Mouse (Mus musculus) ovary, postnatal 14 days (tissue): ENCODE measurements at regions not wholly inside any gene's neighbourhood (a gene's known extent, or its start where the extent isn't known, plus 50 kb on each side); places are given as distances from the start of the nearest gene placed in this dataset.
"Not testable (repeated sequence)": the region's sequence is repeated elsewhere in the genome, so short reads cannot be mapped to it uniquely, and the experiment has no call there.

ENCODE experiments used
- DNase-seq: peaks from one replicate; pipeline ENCODE4 v3.0.0; 2022; ENCODE audit warnings: low spot score

DNA sequence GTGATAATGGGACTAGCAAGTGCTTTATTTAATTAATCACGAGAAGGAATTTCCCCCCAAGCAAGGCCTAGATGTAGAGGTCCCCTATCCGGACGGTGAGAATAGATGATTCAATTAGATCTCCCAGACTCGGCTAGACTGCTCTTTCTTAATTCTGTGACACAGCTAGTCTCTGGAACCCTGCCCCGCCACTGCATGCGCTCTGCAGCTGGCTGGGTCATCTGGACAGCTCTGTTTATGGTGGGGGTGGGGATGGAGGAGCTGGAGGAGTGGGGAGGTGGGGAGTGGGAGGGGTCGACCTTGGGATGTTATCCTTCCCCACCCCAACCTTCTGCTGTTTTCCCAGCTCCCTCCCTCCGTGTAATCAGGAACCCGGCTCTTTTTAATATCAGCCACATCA, 147.5 kb upstream of the Sfswap start:
- DNase-seq, result no peak

DNA sequence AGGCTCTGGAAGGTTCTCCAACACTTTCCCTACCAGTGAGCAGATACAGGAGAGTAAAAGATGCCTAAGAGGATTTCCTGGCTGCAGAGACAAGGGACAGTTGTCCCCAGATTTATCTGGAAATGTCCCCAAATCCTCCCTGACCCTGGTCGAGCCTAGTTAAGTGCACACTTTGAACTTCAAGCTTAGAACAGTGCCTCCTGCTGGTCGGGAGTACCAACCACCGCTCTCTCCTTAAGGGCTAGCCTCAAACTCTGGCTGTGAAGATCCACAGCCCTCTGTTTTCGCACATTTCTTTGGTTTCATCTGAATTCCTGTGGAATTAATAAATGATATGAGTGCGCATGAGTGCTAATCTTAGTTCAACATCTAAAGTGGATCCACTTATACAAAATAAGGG, 146.1 kb upstream of the Sfswap start:
- DNase-seq, result no peak

DNA sequence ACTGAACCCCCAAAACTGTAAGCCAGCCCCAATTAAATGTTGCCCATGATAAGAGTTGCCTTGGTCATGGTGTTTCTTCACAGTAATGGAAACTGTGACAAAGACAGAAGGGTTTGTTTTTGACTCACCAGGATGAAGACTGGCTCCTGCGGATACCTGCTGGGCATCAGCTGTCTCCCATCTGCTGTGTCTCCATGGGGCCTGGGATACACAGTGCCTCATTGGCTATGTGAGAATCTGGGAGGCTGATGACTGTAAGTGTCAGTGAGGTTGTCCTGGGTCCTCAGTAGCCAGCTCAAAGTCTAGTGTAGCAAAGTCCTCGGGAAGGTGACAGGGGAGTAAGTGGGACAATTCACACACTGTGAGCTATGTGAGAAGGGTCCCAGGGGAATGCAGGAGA, 139.5 kb upstream of the Sfswap start:
- DNase-seq, result no peak

- no peak for DNase-seq
Measured at GRCm38 (mm10) chr5:129363189-129363588, 137.8 kb upstream of the Sfswap start.

GRCm38 (mm10) chr5:129365026-129365425, 136.0 kb upstream of the Sfswap start:
- no peak for DNase-seq

- no peak for DNase-seq
Measured at GRCm38 (mm10) chr5:129367266-129367665, 133.8 kb upstream of the Sfswap start.

GRCm38 (mm10) chr5:129380861-129381260, 120.2 kb upstream of the Sfswap start:
- DNase-seq, result no peak

DNA sequence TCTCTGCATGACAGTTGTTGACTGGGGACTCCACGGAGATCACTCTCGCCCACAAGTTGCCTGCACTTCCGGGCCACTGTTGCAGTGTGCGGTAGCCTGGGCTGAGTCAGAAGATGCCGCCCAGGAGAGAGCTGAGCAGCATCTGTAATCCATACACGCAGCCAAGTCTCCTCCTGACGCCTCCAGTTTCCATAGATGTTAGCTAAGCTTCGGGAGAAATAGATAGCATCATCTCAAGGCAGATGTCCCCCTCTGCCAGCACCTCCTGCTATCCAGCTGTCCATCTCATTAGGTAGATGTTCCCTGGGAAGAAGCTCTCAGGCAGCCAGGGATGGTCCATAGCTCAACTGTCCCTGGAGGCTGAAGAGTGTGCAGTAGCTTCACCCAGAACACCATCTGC, 116.0 kb upstream of the Sfswap start:
- DNase-seq, result no peak

DNA sequence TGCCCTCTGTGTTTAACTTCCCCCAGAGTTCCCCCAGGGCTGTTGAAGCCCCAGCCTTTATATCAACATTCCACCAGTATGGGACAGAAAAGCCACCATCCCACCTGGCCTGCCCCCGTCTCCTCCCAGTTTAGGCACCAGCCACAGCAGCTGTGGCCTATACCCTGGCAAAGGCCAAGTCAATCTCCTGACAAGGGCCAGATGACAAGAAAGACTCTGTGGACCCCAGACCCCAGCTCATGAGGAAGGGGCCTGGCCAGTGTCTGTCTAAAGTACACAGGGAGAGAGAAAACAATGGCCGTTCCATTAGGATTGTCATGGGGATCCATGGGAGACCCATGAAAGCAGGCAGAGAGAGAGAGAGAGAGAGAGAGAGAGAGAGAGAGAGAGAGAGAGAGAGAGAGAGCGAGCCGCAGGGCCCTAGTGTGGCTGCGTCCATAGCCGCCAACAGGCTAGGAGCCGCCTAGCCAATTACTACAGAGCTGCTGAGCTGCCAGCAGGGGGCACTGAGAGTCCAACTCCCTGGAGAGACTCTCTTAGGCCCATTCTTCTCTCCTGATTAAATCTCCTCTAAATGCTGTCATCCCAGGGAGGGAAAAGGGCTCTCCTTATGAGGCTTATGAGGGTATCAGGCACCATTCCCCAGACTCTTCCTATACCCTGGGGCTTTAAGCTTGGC, 114.9 kb upstream of the Sfswap start:
- DNase-seq, result not testable (repeated sequence)

GRCm38 (mm10) chr5:129386671-129387070, 114.3 kb upstream of the Sfswap start:
- DNase-seq, result not testable (repeated sequence)

- DNase-seq, result no peak
Measured at GRCm38 (mm10) chr5:129387301-129387700, 113.7 kb upstream of the Sfswap start.

DNA sequence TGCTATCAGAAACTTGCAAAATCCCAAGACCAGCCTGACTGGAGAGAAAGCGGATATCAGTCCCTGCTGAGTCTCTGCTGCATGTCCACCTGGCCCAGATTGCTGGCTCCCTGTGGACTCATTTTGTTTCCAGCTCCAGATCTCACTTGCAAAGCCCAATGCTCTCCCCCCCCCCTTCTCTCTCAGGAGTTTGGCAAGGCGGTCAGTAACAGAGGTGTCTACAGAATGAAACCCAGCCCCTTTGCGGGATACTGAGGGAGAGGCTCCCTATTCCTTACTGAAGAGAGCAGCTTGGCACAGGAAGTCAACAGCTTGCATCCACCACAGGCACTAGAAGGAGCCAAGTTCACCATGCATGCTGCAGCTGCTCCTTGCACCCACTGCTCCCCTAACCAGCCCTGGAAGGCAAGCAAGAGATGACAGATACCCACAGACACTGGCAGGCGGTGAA, 110.1 kb upstream of the Sfswap start:
- DNase-seq, result no peak

GRCm38 (mm10) chr5:129393150-129393549, 107.9 kb upstream of the Sfswap start:
- no peak for DNase-seq

GRCm38 (mm10) chr5:129393606-129394255, 107.3 kb upstream of the Sfswap start:
- DNase-seq, result no peak

DNA sequence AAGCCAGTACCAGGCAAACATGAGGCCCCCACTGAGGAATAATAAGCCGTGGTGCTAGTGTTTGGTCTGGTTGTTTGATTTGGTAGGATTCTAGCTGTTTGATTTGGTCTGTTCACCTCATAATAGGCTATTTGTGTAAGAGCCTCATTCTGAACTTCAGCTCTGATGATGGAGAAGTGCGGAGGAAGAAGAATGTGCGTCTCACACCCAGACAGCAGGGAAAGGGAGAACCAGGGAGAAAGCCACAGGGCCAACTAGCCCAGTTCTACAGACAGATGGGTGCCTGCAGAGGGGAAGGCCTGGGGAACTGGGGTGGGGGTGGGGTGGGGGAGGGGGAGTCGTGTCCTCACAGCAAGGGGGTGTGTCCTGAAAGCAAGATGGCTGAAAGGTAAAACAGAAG, 106.6 kb upstream of the Sfswap start:
- DNase-seq, result no peak

- no peak for DNase-seq
Measured at GRCm38 (mm10) chr5:129397311-129397710, 103.7 kb upstream of the Sfswap start.

- DNase-seq, result no peak
Measured at GRCm38 (mm10) chr5:129406259-129406658, 94.8 kb upstream of the Sfswap start.

DNA sequence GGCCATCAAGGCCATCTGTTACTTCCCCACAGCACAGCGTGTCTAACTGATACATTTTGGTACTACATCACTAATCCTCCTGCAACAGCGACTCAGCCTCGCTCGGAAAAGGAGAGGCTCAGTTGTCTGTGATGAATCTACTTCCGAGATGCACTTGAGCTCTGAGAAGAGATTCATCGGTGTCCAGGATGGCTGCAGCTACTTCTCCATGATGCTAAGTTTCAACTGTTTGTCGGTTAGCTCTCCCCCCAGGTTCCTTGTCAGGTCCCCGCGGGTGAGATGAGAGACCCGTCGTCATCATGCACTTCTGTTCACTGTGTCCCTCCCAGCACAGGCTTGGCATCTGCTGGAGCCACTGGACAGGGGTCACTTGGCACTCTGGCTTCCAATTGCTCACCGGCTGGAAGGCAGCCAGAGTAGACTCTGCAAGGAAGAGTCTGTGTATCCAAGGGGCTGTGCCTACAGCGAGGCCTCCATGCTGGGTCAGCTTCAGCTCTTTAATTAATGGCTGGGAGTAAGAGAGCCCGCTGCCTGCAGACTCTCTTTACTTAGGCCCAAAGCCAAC, 91.5 kb upstream of the Sfswap start:
- DNase-seq, result no peak

DNA sequence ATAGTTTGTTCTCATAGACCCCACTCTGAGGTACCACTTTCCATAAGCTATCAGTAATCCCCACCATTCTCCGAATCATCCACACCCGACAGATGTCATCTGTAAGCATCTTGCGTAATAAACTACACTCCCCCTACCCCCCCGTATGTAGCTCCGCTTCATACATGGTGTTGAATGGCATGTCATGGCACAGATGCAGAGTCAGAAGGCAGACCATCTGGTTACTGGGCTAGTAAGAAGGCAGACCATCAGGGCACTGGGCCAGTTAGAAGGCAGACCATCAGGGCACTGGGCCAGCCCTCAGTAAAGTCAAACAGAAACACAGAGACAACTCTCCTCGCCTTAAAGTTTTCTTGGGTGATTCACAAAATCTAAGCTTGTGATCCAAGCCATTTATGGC, 88.9 kb upstream of the Sfswap start:
- no peak for DNase-seq

DNA sequence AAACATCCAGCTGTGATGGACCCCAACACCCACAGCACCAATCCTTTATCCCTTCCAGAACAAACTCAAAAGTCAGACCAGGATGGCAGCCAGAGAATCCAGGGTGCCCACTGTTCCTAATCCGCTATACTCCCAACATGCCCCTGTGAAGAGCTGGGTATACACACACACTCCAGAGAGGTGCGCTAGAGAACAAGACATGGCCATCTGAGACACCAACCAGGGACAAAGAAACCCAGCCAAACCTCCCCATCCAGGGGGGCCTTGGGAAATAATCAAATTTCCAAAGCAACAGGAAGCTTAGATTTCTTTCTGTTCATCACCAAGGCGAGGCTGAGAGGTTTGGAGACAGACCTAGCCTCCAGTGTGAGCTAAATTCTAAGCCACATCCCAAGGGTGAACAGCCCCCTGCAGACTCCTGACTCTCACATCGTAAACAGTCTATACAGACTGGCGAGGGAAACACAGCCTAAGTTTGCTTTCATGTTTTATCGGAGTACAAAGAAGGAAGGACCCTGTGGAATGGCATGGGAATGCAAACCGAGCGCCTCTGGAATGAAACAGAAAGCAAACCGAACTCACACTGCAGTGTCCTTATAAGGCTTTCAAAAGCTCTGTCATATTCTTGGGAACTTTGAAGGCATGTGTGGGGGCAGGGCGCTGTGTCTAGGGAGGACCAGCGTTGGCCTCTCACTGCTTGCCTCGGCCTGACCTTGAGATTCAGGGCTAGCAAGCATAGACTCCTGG, 85.9 kb upstream of the Sfswap start:
- DNase-seq, result peak; percentile 32

GRCm38 (mm10) chr5:129416425-129416824, 84.6 kb upstream of the Sfswap start:
- no peak for DNase-seq

DNA sequence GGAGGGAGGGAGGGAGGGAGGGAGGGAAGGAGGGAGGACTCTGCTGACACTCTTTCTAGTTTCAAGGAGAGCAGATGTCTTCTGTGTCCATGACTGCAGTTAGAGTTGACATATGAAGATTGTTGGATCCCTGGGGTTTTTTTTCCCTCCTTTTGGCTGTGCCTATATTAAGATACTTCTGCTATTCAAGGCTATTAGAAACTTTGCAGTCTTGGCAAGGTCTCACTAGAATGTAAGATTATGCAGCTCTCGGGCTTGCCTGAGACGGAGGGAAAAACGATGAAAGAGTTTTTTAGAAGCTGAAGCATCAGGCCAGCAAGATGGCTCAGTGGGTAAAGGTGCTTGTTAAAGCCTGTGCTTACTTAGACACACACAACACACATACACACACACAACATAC, 83.5 kb upstream of the Sfswap start:
- DNase-seq, result no peak

DNA sequence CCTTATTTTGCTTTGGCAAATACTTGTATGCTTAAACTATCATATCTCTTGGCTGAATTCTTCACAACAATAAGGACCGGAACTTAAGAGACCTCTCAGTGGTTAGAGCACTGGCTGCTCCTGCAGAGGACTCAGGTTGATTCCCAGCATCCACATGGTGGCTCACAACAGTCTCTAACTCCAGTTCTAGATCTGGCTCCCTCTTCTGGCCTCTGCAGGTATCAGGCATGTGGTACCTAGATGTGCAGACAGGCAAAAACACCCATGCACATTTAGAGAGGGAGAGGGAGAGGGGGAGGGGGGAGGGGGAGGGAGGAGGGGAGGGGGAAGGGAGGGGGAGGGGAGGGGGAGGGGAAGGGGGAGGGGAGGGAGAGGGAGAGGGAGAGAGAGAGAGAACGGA, 80.0 kb upstream of the Sfswap start:
- no peak for DNase-seq
